Mouse (Mus musculus) Muller cell, postnatal 12 days (primary cell): ENCODE measurements at regions not wholly inside any gene's neighbourhood (a gene's known extent, or its start where the extent isn't known, plus 50 kb on each side); places are given as distances from the start of the nearest gene placed in this dataset.
A peak's percentile ranks its signal among the peaks of the same experiment; 100 is the strongest.

Experiments
- DNase-seq: peaks from one replicate; pipeline ENCODE4 v3.0.0-alpha.2; 2015; ENCODE audit errors: inconsistent ontology term

GRCm38 (mm10) chr1:91611281-91611680 is 70.9 kb downstream of the Asb1 start:
- DNase-seq: no peak

- DNase-seq: no peak
Observed at GRCm38 (mm10) chr1:91611694-91612093, 71.3 kb downstream of the Asb1 start.

GRCm38 (mm10) chr1:91612912-91613311 is 72.6 kb downstream of the Asb1 start:
- no peak for DNase-seq

- no peak for DNase-seq
Observed at GRCm38 (mm10) chr1:91615396-91615795, 75.1 kb downstream of the Asb1 start.

GRCm38 (mm10) chr1:91618527-91619135 is 78.3 kb downstream of the Asb1 start:
- DNase-seq: peak; percentile 18

- DNase-seq: no peak
Observed at GRCm38 (mm10) chr1:91621141-91621540, 80.8 kb downstream of the Asb1 start.

- no peak for DNase-seq
Observed at GRCm38 (mm10) chr1:91622874-91623273, 82.5 kb downstream of the Asb1 start.

- DNase-seq: no peak
Observed at GRCm38 (mm10) chr1:91624028-91624427, 83.7 kb downstream of the Asb1 start.

- no peak for DNase-seq
Observed at GRCm38 (mm10) chr1:91624531-91625300, 84.4 kb downstream of the Asb1 start.

- no peak for DNase-seq
Observed at GRCm38 (mm10) chr1:91626090-91626489, 85.7 kb downstream of the Asb1 start.

GRCm38 (mm10) chr1:91630206-91630605 is 89.9 kb downstream of the Asb1 start:
- peak; percentile 20 for DNase-seq

GRCm38 (mm10) chr1:91630871-91631410 is 90.6 kb downstream of the Asb1 start:
- no peak for DNase-seq

GRCm38 (mm10) chr1:91632906-91633493 is 92.7 kb downstream of the Asb1 start:
- no peak for DNase-seq

GRCm38 (mm10) chr1:91636571-91636970 is 96.2 kb downstream of the Asb1 start:
- no peak for DNase-seq

- DNase-seq: no peak
Observed at GRCm38 (mm10) chr1:91640551-91640950, 100.2 kb downstream of the Asb1 start.

GRCm38 (mm10) chr1:91658991-91659441 is 118.7 kb downstream of the Asb1 start:
- no peak for DNase-seq

GRCm38 (mm10) chr1:91659486-91659885 is 119.1 kb downstream of the Asb1 start:
- no peak for DNase-seq

GRCm38 (mm10) chr1:91663289-91663688 is 122.9 kb downstream of the Asb1 start:
- DNase-seq: no peak

GRCm38 (mm10) chr1:91664622-91665021 is 124.3 kb downstream of the Asb1 start:
- no peak for DNase-seq

GRCm38 (mm10) chr1:91668530-91668929 is 128.2 kb downstream of the Asb1 start:
- no peak for DNase-seq

- DNase-seq: peak; percentile 29
Observed at GRCm38 (mm10) chr1:91670980-91671379, 130.3 kb upstream of the Twist2 start.

- no peak for DNase-seq
Observed at GRCm38 (mm10) chr1:91674082-91674655, 127.1 kb upstream of the Twist2 start.
